Mouse (Mus musculus) lung, postnatal 0 days (tissue): ENCODE measurements around the gene Osbpl2.

ENCODE experiments used
- CTCF ChIP-seq: IDR thresholded peaks from 2 replicates; pipeline ENCODE4 v1.5.1; 2016; ENCODE audit warnings: antibody characterized with exemption, mild to moderate bottlenecking
- EP300 ChIP-seq: IDR thresholded peaks from 2 replicates; pipeline ENCODE4 v1.6.1; 2016; ENCODE audit warnings: antibody characterized with exemption, mild to moderate bottlenecking, control low read depth

DNA sequence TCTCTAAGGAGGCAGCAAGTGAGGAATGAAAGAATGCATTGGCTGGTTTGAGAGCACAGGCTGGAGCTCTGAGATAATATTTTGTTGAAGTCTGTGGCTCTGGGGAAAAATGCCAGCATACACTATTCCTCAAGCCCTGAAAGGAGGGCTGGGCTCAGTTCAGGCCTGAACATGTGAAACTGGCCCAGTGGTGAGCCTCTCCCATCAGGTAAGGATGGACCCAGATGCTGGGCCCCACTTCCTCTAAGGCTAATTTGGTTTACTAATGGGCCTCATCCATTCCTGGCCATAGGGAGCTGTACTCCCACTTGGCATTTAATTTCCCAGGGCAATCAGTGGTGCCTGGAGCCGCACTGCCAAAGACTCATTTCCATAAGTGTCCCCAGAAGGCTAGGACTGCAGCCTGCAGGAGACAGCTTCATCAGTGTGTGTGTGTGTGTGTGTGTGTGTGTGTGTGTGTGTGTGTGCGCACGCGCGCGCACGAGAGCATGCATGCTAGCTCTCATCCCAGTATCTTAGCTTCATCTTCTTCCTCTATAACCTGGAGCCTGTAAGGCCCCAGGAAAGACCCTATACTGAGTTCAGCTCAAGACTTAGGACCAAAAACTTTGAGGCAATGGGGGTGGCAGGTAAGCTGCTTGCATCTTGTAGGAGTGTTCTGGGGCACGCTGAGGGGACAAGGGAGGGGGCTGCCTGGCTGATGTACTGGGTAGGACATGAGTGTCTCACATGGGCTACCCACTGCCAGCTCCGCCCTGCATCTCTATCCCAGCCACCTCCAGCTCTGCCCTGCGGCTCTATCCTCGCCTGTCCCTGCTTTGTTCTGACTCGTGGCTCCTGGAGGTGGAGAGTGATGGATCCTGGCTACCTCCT is 86.2 kb downstream of the Osbpl2 start:
- TF ChIP-seq CTCF (no peak), EP300 (no peak)
